13 mouse cellular contexts compared by ENCODE assay signal in the genomic region with DNA sequence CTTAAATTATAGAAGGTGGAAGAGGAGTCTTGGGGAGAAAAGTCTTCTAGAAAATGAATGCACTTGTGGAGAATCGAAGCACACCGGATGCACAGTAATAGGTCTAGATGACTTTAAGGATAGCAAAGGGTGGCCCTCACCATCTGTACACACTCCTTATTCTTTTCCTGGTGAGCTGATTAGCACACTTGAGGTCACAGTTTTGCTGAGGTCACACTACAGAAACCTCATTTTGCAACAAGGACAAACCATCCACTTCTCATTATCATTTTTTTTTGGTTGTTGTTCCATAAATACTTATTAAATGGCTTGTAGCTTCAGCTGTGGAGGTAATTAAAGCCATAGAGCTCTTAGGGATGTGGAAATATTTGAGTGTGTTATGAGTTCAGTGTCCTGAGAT. TPM values are rescaled to one million over a fixed set of nuclear protein-coding genes. Genes with fewer than 3 reads are reported as not detected.
DNase-seq lines count a peak whose midpoint lies in the region; ATAC-seq lines count a peak whose summit lies in the region.
"Had no signal": no experiment of that assay in that cellular context is flagged by ENCODE, and none has a peak within 500 bp of the region (broad histone marks: within the 10 kb centered on the region; RNA-seq: fewer than 3 reads in every experiment).

No protein-coding gene starts in this region.

- H3K9me3 ChIP-seq in heart, embryonic 15.5 days (replicated peaks) = no peaks in the 10 kb centered on the region
- no peaks in the 10 kb centered on the region for H3K9me3 ChIP-seq in midbrain, embryonic 11.5 days (ENCODE audit: control insufficient read depth, low read length)
- no peaks in the 10 kb centered on the region for H3K9me3 ChIP-seq in midbrain, embryonic 15.5 days
- H3K9me3 ChIP-seq in embryonic facial prominence, embryonic 14.5 days (ENCODE audit: control insufficient read depth, low read length) = no peaks in the 10 kb centered on the region
- H3K9me3 ChIP-seq: liver, embryonic 15.5 days had no signal

- no peaks in the 10 kb centered on the region for H3K36me3 ChIP-seq in heart, embryonic 15.5 days
- no peaks in the 10 kb centered on the region for H3K36me3 ChIP-seq in midbrain, embryonic 11.5 days (ENCODE audit: control insufficient read depth, insufficient read depth, low read length)
- H3K36me3 ChIP-seq in midbrain, embryonic 15.5 days (replicated peaks) = no peaks in the 10 kb centered on the region
- no peaks in the 10 kb centered on the region for H3K36me3 ChIP-seq in embryonic facial prominence, embryonic 14.5 days (ENCODE audit: control insufficient read depth, insufficient read depth, low read length)
- H3K36me3 ChIP-seq: liver, embryonic 15.5 days had no signal

- no peaks in the 10 kb centered on the region for H3K27me3 ChIP-seq in heart, embryonic 15.5 days
- H3K27me3 ChIP-seq in midbrain, embryonic 11.5 days (ENCODE audit: control insufficient read depth, insufficient read depth, low read length) = no peaks in the 10 kb centered on the region
- no peaks in the 10 kb centered on the region for H3K27me3 ChIP-seq in midbrain, embryonic 15.5 days (replicated peaks)
- H3K27me3 ChIP-seq in embryonic facial prominence, embryonic 14.5 days (replicated peaks; ENCODE audit: control insufficient read depth, insufficient read depth, low read length) = no peaks in the 10 kb centered on the region
- H3K27me3 ChIP-seq: liver, embryonic 15.5 days had no signal

- H3K27ac ChIP-seq in heart, embryonic 15.5 days = 0 out of 2 replicates have a peak overlapping the region, but pooled peaks have one; percentile 31
- no peak overlapping the region for H3K27ac ChIP-seq in midbrain, embryonic 11.5 days (ENCODE audit: low read depth, low read length)
- H3K27ac ChIP-seq in midbrain, embryonic 15.5 days = no peak overlapping the region
- H3K27ac ChIP-seq in embryonic facial prominence, embryonic 14.5 days (replicated peaks; ENCODE audit: low read depth, low read length) = peak overlapping the region; percentile 39; the same call in 1 of the 2 replicates
- H3K27ac ChIP-seq: liver, embryonic 15.5 days had no signal

- no peak for DNase-seq in heart, postnatal 4 days
- peak; percentile 72 for DNase-seq in midbrain, embryonic 11.5 days (ENCODE audit: low spot score, missing footprints)
- no peak for DNase-seq in embryonic facial prominence, embryonic 14.5 days (ENCODE audit: low spot score)
- no peak for DNase-seq in left cerebral cortex, adult 9 months (ENCODE audit: low spot score in 2 of 2)
- DNase-seq: adrenal gland, adult 8-10 months; spleen, adult 18-20 months; thymus, postnatal 25 days had no signal

- H3K4me3 ChIP-seq in heart, embryonic 15.5 days = no peak overlapping the region
- H3K4me3 ChIP-seq in midbrain, embryonic 11.5 days (ENCODE audit: low read depth, low read length) = no peak overlapping the region
- no peak overlapping the region for H3K4me3 ChIP-seq in midbrain, embryonic 15.5 days
- no peak overlapping the region for H3K4me3 ChIP-seq in embryonic facial prominence, embryonic 14.5 days (ENCODE audit: low read depth, low read length)
- H3K4me3 ChIP-seq: liver, embryonic 15.5 days; myocyte had no signal

- 80% methylated on average over 2 of the region's 2 CpGs for WGBS in heart, embryonic 15.5 days
- 92% methylated on average over 2 of the region's 2 CpGs for WGBS in midbrain, embryonic 11.5 days
- WGBS in midbrain, embryonic 15.5 days = 81% methylated on average over 2 of the region's 2 CpGs
- WGBS in embryonic facial prominence, embryonic 14.5 days = 90% methylated on average over 2 of the region's 2 CpGs

- no peak overlapping the region for H3K4me2 ChIP-seq in heart, embryonic 15.5 days
- no peak overlapping the region for H3K4me2 ChIP-seq in midbrain, embryonic 11.5 days
- H3K4me2 ChIP-seq in midbrain, embryonic 15.5 days = no peak overlapping the region
- H3K4me2 ChIP-seq in embryonic facial prominence, embryonic 14.5 days (ENCODE audit: low read depth, low read length) = no peak overlapping the region
- H3K4me2 ChIP-seq: liver, embryonic 15.5 days had no signal

- peaks cover 38% of the 10 kb centered on the region for H3K4me1 ChIP-seq in heart, embryonic 15.5 days (replicated peaks)
- no peaks in the 10 kb centered on the region for H3K4me1 ChIP-seq in midbrain, embryonic 11.5 days (ENCODE audit: control insufficient read depth, insufficient read depth, low read length)
- H3K4me1 ChIP-seq in midbrain, embryonic 15.5 days = peaks cover 7% of the 10 kb centered on the region; the same call in 1 of the 2 replicates
- H3K4me1 ChIP-seq in embryonic facial prominence, embryonic 14.5 days (ENCODE audit: control insufficient read depth, insufficient read depth, low read length) = peaks cover 15% of the 10 kb centered on the region

- ATAC-seq in heart, embryonic 15.5 days (replicated peaks; ENCODE audit: insufficient number of reproducible peaks, insufficient read depth, low FRiP score, low read depth) = no peak
- no peak for ATAC-seq in midbrain, embryonic 11.5 days (ENCODE audit: low FRiP score)
- no peak for ATAC-seq in midbrain, embryonic 15.5 days (replicated peaks)
- no peak for ATAC-seq in embryonic facial prominence, embryonic 14.5 days (ENCODE audit: low read depth)
- peak; percentile 35 for ATAC-seq in megakaryocyte, adult 5-6 weeks (ENCODE audit: poor library complexity, severe bottlenecking)
- ATAC-seq: intestine, postnatal 0 days had no signal

- no peak overlapping the region for H3K9ac ChIP-seq in heart, embryonic 15.5 days
- H3K9ac ChIP-seq in midbrain, embryonic 11.5 days (ENCODE audit: low read length) = no peak overlapping the region
- H3K9ac ChIP-seq in midbrain, embryonic 15.5 days = no peak overlapping the region
- no peak overlapping the region for H3K9ac ChIP-seq in embryonic facial prominence, embryonic 14.5 days (ENCODE audit: low read depth, low read length)
- H3K9ac ChIP-seq: liver, embryonic 15.5 days had no signal

RNA-seq across cellular contexts. Expression of a gene that starts 25.4 kb away (rescaled TPM):
- polyA plus RNA-seq in heart, embryonic 15.5 days (2015; fragmentation: Nextera tagmentation; extraction: Ambion mirVana) = 7.4 and 9.6 TPM in 2 replicates
- total RNA-seq in heart, postnatal 4 days (2021) = 10 to 100 TPM; 12.2 to 12.6 TPM
- 18.4 and 18.6 TPM in 2 replicates for polyA plus RNA-seq in midbrain, embryonic 11.5 days (2014; fragmentation: Nextera tagmentation; extraction: Ambion mirVana)
- 24.3 and 25.4 TPM in 2 replicates for polyA plus RNA-seq in midbrain, embryonic 15.5 days (2015; fragmentation: Nextera tagmentation; extraction: Ambion mirVana)
- polyA plus RNA-seq in embryonic facial prominence, embryonic 14.5 days (2014; fragmentation: Nextera tagmentation; extraction: Ambion mirVana) = 19.7 and 20.3 TPM in 2 replicates
- total RNA-seq in megakaryocyte, adult 5-6 weeks (2015) = 44.2 and 49.7 TPM in 2 replicates
- 60.9 and 67.8 TPM in 2 replicates for total RNA-seq in megakaryocyte, adult 5-6 weeks (2017)

Comparison
In these comparisons a context has a peak if more than half of its experiments do, and no peak if none do; other contexts are left out.
1. H3K27ac ChIP-seq: peak in heart, embryonic 15.5 days (single experiment) and embryonic facial prominence, embryonic 14.5 days (single experiment); none in midbrain, embryonic 11.5 days (single experiment) and midbrain, embryonic 15.5 days (single experiment).